Mouse (Mus musculus) brown adipose tissue, adult 24 weeks (tissue): ENCODE data around the gene Tbata. TPM values are rescaled to one million over a fixed set of nuclear protein-coding genes. Genes with fewer than 3 reads are reported as not detected.

Experiments used
- H3K27ac ChIP-seq: fragments of 200-500 bp; replicated peaks from 2 replicates; pipeline ENCODE4 v1.5.1; 2012; ENCODE audit warnings: low read depth, mild to moderate bottlenecking, low read length
- H3K4me1 ChIP-seq: fragments of 200-500 bp; 2 replicates; pipeline ENCODE4 v1.6.1; 2012; ENCODE audit warnings: low read length, mixed read lengths; ENCODE audit not compliant: control insufficient read depth, insufficient read depth, insufficient read length
- H3K4me3 ChIP-seq: fragments of 200-500 bp; 2 replicates; pipeline ENCODE4 v1.5.1; 2012; ENCODE audit warnings: low read depth, mild to moderate bottlenecking, low read length, moderate library complexity; ENCODE audit not compliant: insufficient read depth
- polyA plus RNA-seq: library from polyadenylated mRNA; stranded (reverse); fragments of >200 nt; gene quantifications from 2 replicates; pipeline ENCODE4 v1.2.4, GENCODE M21; 2012; ENCODE audit not compliant: missing spikeins, insufficient read depth, insufficient read length

Tbata gene
- polyA plus RNA-seq, 1 experiment = not detected

- Histone ChIP-seq H3K27ac (no peak overlapping the region), H3K4me3 (no peak overlapping the region), H3K4me1 (no peaks in the 10 kb centered on the region)
Measured at GRCm38 (mm10) chr10:61178687-61179086, 6.9 kb downstream of the Tbata start.

- Histone ChIP-seq H3K27ac (no peak overlapping the region), H3K4me3 (no peak overlapping the region)
Measured at GRCm38 (mm10) chr10:61179927-61180326, 8.2 kb downstream of the Tbata start.

GRCm38 (mm10) chr10:61187001-61187400, 15.2 kb downstream of the Tbata start:
- H3K27ac ChIP-seq = no peak overlapping the region
- no peaks in the 10 kb centered on the region; the same call in 1 of the 2 replicates for H3K4me1 ChIP-seq
- no peak overlapping the region for H3K4me3 ChIP-seq

More at GRCm38 (mm10) chr10:61179927-61180326, 8.2 kb downstream of the Tbata start:
- H3K4me1 ChIP-seq = no peaks in the 10 kb centered on the region

- Histone ChIP-seq H3K4me1 (no peaks in the 10 kb centered on the region; the same call in 1 of the 2 replicates), H3K4me3 (no peak overlapping the region), H3K27ac (no peak overlapping the region)
Measured at GRCm38 (mm10) chr10:61188010-61188409, 16.3 kb downstream of the Tbata start.

GRCm38 (mm10) chr10:61194611-61195010, 22.9 kb downstream of the Tbata start:
- Histone ChIP-seq H3K4me1 (no peaks in the 10 kb centered on the region), H3K27ac (no peak overlapping the region)

GRCm38 (mm10) chr10:61195216-61195615, 23.5 kb downstream of the Tbata start:
- Histone ChIP-seq H3K4me3 (no peak overlapping the region), H3K27ac (no peak overlapping the region)

More at GRCm38 (mm10) chr10:61194611-61195010, 22.9 kb downstream of the Tbata start:
- no peak overlapping the region for H3K4me3 ChIP-seq

GRCm38 (mm10) chr10:61195718-61196291, 24.1 kb downstream of the Tbata start:
- Histone ChIP-seq H3K27ac (no peak overlapping the region), H3K4me3 (no peak overlapping the region), H3K4me1 (no peaks in the 10 kb centered on the region)

More at GRCm38 (mm10) chr10:61195216-61195615, 23.5 kb downstream of the Tbata start:
- no peaks in the 10 kb centered on the region for H3K4me1 ChIP-seq

GRCm38 (mm10) chr10:61199566-61200213, 27.9 kb downstream of the Tbata start:
- no peaks in the 10 kb centered on the region for H3K4me1 ChIP-seq
- H3K4me3 ChIP-seq = no peak overlapping the region
- no peak overlapping the region for H3K27ac ChIP-seq

GRCm38 (mm10) chr10:61200232-61200820, 28.6 kb downstream of the Tbata start:
- Histone ChIP-seq H3K4me1 (no peaks in the 10 kb centered on the region), H3K27ac (no peak overlapping the region), H3K4me3 (no peak overlapping the region)

- H3K27ac ChIP-seq = no peak overlapping the region
- H3K4me1 ChIP-seq = no peaks in the 10 kb centered on the region
- no peak overlapping the region for H3K4me3 ChIP-seq
Measured at GRCm38 (mm10) chr10:61200998-61201397, 29.2 kb downstream of the Tbata start.

- Histone ChIP-seq H3K4me3 (no peak overlapping the region), H3K27ac (no peak overlapping the region), H3K4me1 (no peaks in the 10 kb centered on the region)
Measured at GRCm38 (mm10) chr10:61201596-61202318, 30.0 kb downstream of the Tbata start.

GRCm38 (mm10) chr10:61203930-61204329, 32.2 kb downstream of the Tbata start:
- Histone ChIP-seq H3K27ac (no peak overlapping the region), H3K4me3 (no peak overlapping the region), H3K4me1 (no peaks in the 10 kb centered on the region)

GRCm38 (mm10) chr10:61208114-61208684, 36.4 kb downstream of the Tbata start:
- Histone ChIP-seq H3K4me3 (no peak overlapping the region), H3K4me1 (no peaks in the 10 kb centered on the region), H3K27ac (no peak overlapping the region)

GRCm38 (mm10) chr10:61211105-61211504, 39.4 kb downstream of the Tbata start:
- no peaks in the 10 kb centered on the region for H3K4me1 ChIP-seq
- H3K27ac ChIP-seq = no peak overlapping the region
- H3K4me3 ChIP-seq = no peak overlapping the region

GRCm38 (mm10) chr10:61211743-61212142, 40.0 kb downstream of the Tbata start:
- no peak overlapping the region for H3K4me3 ChIP-seq
- no peak overlapping the region for H3K27ac ChIP-seq
- no peaks in the 10 kb centered on the region for H3K4me1 ChIP-seq
